Mouse (Mus musculus): Measurements from ENCODE around the gene Gm11236. TPM values are rescaled to one million over a fixed set of nuclear protein-coding genes. Genes with fewer than 3 reads are reported as not detected.

Gene Gm11236
- not detected for polyA plus RNA-seq (2017; shearing (Covaris generic))

DNA sequence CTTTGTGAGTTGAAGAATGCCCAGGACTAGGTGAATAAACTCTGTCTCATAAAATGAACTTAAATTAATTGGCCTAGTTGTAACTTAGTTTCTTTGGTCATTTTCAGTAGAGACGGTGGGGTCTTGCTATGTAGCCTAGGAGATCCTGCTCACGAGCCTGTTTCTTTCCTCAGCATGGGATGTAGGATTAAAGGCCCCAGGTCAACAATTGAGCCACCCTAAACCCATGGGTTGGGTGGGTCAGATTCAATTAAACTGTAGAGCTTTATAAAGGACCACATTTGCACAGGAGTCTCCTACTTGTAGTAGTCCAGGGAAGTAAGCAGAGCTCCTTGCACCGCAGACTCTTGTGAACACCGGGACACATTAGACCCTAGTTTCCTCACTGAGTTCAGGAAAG is at the start of gene Gm11236:
TSS of gene Gm11236 (plus strand) at position 301 of the 400 bp plus-strand sequence.

DNA sequence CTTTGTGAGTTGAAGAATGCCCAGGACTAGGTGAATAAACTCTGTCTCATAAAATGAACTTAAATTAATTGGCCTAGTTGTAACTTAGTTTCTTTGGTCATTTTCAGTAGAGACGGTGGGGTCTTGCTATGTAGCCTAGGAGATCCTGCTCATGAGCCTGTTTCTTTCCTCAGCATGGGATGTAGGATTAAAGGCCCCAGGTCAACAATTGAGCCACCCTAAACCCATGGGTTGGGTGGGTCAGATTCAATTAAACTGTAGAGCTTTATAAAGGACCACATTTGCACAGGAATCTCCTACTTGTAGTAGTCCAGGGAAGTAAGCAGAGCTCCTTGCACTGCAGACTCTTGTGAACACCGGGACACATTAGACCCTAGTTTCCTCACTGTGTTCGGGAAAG is 30.3 kb upstream of the Gm11236 start, which contains the start of gene Gm11238:
TSS of gene Gm11238 (plus strand) at position 301 of the 400 bp plus-strand sequence.

DNA sequence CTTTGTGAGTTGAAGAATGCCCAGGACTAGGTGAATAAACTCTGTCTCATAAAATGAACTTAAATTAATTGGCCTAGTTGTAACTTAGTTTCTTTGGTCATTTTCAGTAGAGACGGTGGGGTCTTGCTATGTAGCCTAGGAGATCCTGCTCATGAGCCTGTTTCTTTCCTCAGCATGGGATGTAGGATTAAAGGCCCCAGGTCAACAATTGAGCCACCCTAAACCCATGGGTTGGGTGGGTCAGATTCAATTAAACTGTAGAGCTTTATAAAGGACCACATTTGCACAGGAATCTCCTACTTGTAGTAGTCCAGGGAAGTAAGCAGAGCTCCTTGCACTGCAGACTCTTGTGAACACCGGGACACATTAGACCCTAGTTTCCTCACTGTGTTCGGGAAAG is 15.2 kb upstream of the Gm11236 start, which contains the start of gene Gm11237:
TSS of gene Gm11237 (plus strand) at position 301 of the 400 bp plus-strand sequence.

DNA sequence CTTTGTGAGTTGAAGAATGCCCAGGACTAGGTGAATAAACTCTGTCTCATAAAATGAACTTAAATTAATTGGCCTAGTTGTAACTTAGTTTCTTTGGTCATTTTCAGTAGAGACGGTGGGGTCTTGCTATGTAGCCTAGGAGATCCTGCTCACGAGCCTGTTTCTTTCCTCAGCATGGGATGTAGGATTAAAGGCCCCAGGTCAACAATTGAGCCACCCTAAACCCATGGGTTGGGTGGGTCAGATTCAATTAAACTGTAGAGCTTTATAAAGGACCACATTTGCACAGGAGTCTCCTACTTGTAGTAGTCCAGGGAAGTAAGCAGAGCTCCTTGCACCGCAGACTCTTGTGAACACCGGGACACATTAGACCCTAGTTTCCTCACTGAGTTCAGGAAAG is 30.1 kb downstream of the Gm11236 start, which contains the start of gene Gm11239:
TSS of gene Gm11239 (plus strand) at position 301 of the 400 bp plus-strand sequence.

DNA sequence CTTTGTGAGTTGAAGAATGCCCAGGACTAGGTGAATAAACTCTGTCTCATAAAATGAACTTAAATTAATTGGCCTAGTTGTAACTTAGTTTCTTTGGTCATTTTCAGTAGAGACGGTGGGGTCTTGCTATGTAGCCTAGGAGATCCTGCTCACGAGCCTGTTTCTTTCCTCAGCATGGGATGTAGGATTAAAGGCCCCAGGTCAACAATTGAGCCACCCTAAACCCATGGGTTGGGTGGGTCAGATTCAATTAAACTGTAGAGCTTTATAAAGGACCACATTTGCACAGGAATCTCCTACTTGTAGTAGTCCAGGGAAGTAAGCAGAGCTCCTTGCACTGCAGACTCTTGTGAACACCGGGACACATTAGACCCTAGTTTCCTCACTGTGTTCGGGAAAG is 45.3 kb downstream of the Gm11236 start, which contains the start of gene Gm428:
TSS of gene Gm428 (plus strand) at position 301 of the 400 bp plus-strand sequence.

Other genes starting within 250 kb of the Gm11236 start
- not detected for gene Gm11487, start 233.0 kb upstream of the Gm11236 start, polyA plus RNA-seq (2017; shearing (Covaris generic))
- gene Gm11238, start 30.2 kb upstream of the Gm11236 start, polyA plus RNA-seq (2017; shearing (Covaris generic)): not detected
- gene Gm11237, start 15.1 kb upstream of the Gm11236 start, polyA plus RNA-seq (2017; shearing (Covaris generic)): not detected
- not detected for gene Gm11239, start 30.2 kb downstream of the Gm11236 start, polyA plus RNA-seq (2017; shearing (Covaris generic))
- gene Gm428, start 45.4 kb downstream of the Gm11236 start, polyA plus RNA-seq (2017; shearing (Covaris generic)): not detected
- not detected for gene Rasef, start 152.9 kb downstream of the Gm11236 start, polyA plus RNA-seq (2017; shearing (Covaris generic))
- not detected for gene Gm11758, start 238.1 kb downstream of the Gm11236 start, polyA plus RNA-seq (2017; shearing (Covaris generic))

All from activated CD4-positive, CD25-positive, alpha-beta regulatory T cell, adult 9 weeks (primary cell).